16 mouse cellular contexts compared by ENCODE assay signal in genomic region chr3:148934279-148934678, GRCm38 (mm10).
"Had no signal": no experiment of that assay in that cellular context is flagged by ENCODE, and none has a peak within 500 bp of the region (broad histone marks: within the 10 kb centered on the region; RNA-seq: fewer than 3 reads in every experiment).

No protein-coding gene starts in this region.

- H3K36me3 ChIP-seq: liver, embryonic 13.5 days; midbrain, embryonic 12.5 days; midbrain, embryonic 15.5 days; neural tube, embryonic 12.5 days; neural tube, embryonic 15.5 days had no signal

- H3K27me3 ChIP-seq: liver, embryonic 13.5 days; midbrain, embryonic 12.5 days; midbrain, embryonic 15.5 days; neural tube, embryonic 12.5 days; neural tube, embryonic 15.5 days had no signal

- H3K9ac ChIP-seq: liver, embryonic 13.5 days; midbrain, embryonic 12.5 days; midbrain, embryonic 15.5 days; neural tube, embryonic 12.5 days; neural tube, embryonic 15.5 days had no signal

- H3K4me3 ChIP-seq: left cerebral cortex, adult 2 months; liver, embryonic 13.5 days; midbrain, embryonic 12.5 days; midbrain, embryonic 15.5 days; neural tube, embryonic 12.5 days; neural tube, embryonic 15.5 days had no signal

- H3K4me2 ChIP-seq: liver, embryonic 13.5 days; midbrain, embryonic 12.5 days; midbrain, embryonic 15.5 days; neural tube, embryonic 12.5 days; neural tube, embryonic 15.5 days had no signal

- DNase-seq: kidney, postnatal 10 days; kidney, postnatal 36 days; liver, embryonic 13.5 days; lung, adult 2 months; lung, postnatal 14 days; lung, postnatal 4 days; right cerebral cortex, postnatal 14 days; right cerebral cortex, postnatal 4 days; thymus, adult 2 months; thymus, postnatal 25 days had no signal

- ATAC-seq: midbrain, embryonic 15.5 days had no signal

- H3K9me3 ChIP-seq: liver, embryonic 13.5 days; midbrain, embryonic 12.5 days; midbrain, embryonic 15.5 days; neural tube, embryonic 12.5 days; neural tube, embryonic 15.5 days had no signal

- H3K27ac ChIP-seq: left cerebral cortex, adult 2 months; liver, embryonic 13.5 days; midbrain, embryonic 12.5 days; midbrain, embryonic 15.5 days; neural tube, embryonic 12.5 days; neural tube, embryonic 15.5 days; stomach, postnatal 0 days had no signal
